Mouse (Mus musculus) intestine, postnatal 0 days (tissue): ENCODE measurements around the gene Zg16. TPM values are rescaled to one million over a fixed set of nuclear protein-coding genes. Genes with fewer than 3 reads are reported as not detected.
A peak's percentile ranks its signal among the peaks of the same experiment; 100 is the strongest.

ENCODE experiments used
- ATAC-seq: fragments of 200-750 bp; cut with Nextera tagmentation; 2 replicates; pipeline ENCODE4 v1.8.0; 2017; ENCODE audit warnings: mild to moderate bottlenecking, moderate TSS enrichment, moderate library complexity
- H3K27ac ChIP-seq: fragments of 300-500 bp; sonication (generic); 2 replicates; pipeline ENCODE4 v1.5.1; 2014; ENCODE audit warnings: mild to moderate bottlenecking, low read depth, low read length, moderate library complexity
- H3K27me3 ChIP-seq: fragments of 300-500 bp; sonication (generic); replicated peaks from 2 replicates; pipeline ENCODE4 v1.6.1; 2014; ENCODE audit warnings: low read length, mixed read lengths; ENCODE audit not compliant: control insufficient read depth, insufficient read depth
- H3K36me3 ChIP-seq: fragments of 300-500 bp; sonication (generic); 2 replicates; pipeline ENCODE4 v1.6.1; 2014; ENCODE audit warnings: mild to moderate bottlenecking, moderate library complexity; ENCODE audit not compliant: control insufficient read depth, insufficient read depth
- H3K4me1 ChIP-seq: fragments of 300-500 bp; sonication (generic); replicated peaks from 2 replicates; pipeline ENCODE4 v1.6.1; 2014; ENCODE audit warnings: antibody characterized with exemption, low read length, mixed read lengths; ENCODE audit not compliant: control insufficient read depth, insufficient read depth
- H3K4me2 ChIP-seq: fragments of 300-500 bp; sonication (generic); replicated peaks from 2 replicates; pipeline ENCODE4 v1.6.1; 2014; ENCODE audit warnings: low read depth, mild to moderate bottlenecking, moderate library complexity
- H3K4me3 ChIP-seq: fragments of 300-500 bp; sonication (generic); 2 replicates; pipeline ENCODE4 v1.5.1; 2014; ENCODE audit warnings: low read depth, low read length
- H3K9ac ChIP-seq: fragments of 300-500 bp; sonication (generic); 2 replicates; pipeline ENCODE4 v1.6.1; 2014; ENCODE audit warnings: mild to moderate bottlenecking, low read depth, low read length
- H3K9me3 ChIP-seq: fragments of 300-500 bp; sonication (generic); 2 replicates; pipeline ENCODE4 v1.6.1; 2016; ENCODE audit warnings: mixed run types; ENCODE audit not compliant: control insufficient read depth
- CTCF ChIP-seq: sonication (generic); IDR thresholded peaks from 2 replicates; pipeline ENCODE4 v1.5.1; 2016; ENCODE audit warnings: low read depth, mild to moderate bottlenecking, control low read depth, antibody characterized with exemption, moderate library complexity
- WGBS: fragments of 180-500 bp; shearing (Covaris S2); extraction: QIAGEN DNeasy Blood & Tissue Kit; methylation state at CpG from one replicate; pipeline ENCODE4 v1.1.7; 2014; 5-methylcytosine and 5-hydroxymethylcytosine counted together
- polyA plus RNA-seq: library from polyadenylated mRNA; unstranded; fragments of >200 nt; fragmentation: Nextera tagmentation; extraction: Ambion mirVana; gene quantifications from 2 replicates; pipeline ENCODE4 v1.2.1, GENCODE M21; 2015

The Zg16 gene
- polyA plus RNA-seq, 1 experiment from 2014 or later = 225 TPM

- 0 out of 2 replicates have a peak, but pooled peaks cover 2% of the 10 kb centered on the region for H3K9me3 ChIP-seq
- H3K27ac ChIP-seq = peak overlapping the region; percentile 35; the same call in 1 of the 2 replicates
- H3K36me3 ChIP-seq = no peaks in the 10 kb centered on the region
- H3K9ac ChIP-seq = no peak overlapping the region
- H3K4me1 ChIP-seq = peaks cover 19% of the 10 kb centered on the region
- WGBS = 23% methylated on average over 21 of the region's 21 CpGs
- H3K4me2 ChIP-seq = peak overlapping the region; percentile 44
- ATAC-seq = peak; percentile 62
- H3K4me3 ChIP-seq = 0 out of 2 replicates have a peak overlapping the region, but pooled peaks have one; percentile 5
- TF ChIP-seq CTCF = no peak
- H3K27me3 ChIP-seq = no peaks in the 10 kb centered on the region
These were observed 34.2 kb upstream of the Zg16 start for GRCm38 (mm10) chr7:127121061-127121910.

GRCm38 (mm10) chr7:127118671-127119445, 31.7 kb upstream of the Zg16 start:
- Histone ChIP-seq H3K9ac (no peak overlapping the region), H3K4me3 (no peak overlapping the region), H3K4me2 (no peak overlapping the region), H3K36me3 (no peaks in the 10 kb centered on the region), H3K9me3 (no peaks in the 10 kb centered on the region), H3K4me1 (peaks cover 19% of the 10 kb centered on the region), H3K27ac (no peak overlapping the region), H3K27me3 (no peaks in the 10 kb centered on the region)
- no peak for TF ChIP-seq CTCF
- no peak for ATAC-seq
- 59% methylated on average over 14 of the region's 14 CpGs for WGBS

DNA sequence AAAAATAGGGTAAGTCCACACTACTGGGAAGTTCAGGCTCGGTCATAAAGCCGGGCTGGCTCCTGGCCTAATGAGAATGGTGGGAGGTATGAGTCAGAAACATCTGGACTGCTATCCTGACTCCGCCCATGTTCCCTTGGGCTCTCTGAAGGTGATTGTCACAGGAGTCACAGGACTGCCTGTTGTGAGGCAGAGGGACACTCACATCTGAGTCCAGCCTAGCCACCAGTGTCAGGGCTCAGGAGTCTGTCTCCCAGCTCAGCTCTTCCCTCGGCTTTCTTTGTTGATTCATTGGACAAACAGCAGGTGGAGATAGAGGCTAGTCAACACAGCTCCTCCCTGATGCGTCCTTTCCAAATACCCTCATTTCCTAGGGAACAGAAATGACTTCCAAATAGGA, 30.8 kb upstream of the Zg16 start:
- TF ChIP-seq CTCF = peak; percentile 66

DNA sequence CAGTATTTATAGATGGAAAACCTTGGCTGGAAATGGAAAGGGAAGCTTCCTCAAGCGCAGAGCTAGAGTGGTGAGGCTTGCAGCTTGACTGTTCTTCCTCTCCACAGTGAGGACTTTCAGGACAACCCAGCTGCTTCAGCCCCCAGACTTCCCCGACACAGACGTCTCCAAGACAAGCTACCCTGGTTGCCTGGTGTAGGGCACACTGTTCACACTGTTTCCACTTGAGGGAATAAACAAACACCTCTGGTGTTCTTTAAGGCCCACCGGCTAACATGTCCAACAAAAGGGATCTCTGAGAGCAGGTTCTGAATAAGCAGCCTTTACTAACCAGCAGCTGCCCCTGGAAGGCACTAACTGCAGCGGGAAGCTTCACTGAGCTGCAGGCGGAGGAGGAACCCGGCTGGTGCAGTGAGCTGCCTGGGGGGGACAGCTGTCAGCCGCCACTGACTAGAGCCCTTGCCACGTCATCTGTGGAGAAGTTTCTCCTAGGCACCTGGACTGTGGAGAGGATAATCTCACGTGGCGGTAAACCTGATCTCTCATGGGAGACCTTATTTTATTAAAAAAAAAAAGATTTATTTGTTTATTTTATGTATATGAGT, 29.3 kb upstream of the Zg16 start:
- Histone ChIP-seq H3K27ac (no peak overlapping the region), H3K4me3 (no peak overlapping the region), H3K4me2 (no peak overlapping the region), H3K27me3 (0 out of 2 replicates have a peak, but pooled peaks cover 4% of the 10 kb centered on the region), H3K9me3 (no peaks in the 10 kb centered on the region), H3K4me1 (peaks cover 14% of the 10 kb centered on the region), H3K36me3 (no peaks in the 10 kb centered on the region), H3K9ac (no peak overlapping the region)
- no peak for ATAC-seq
- WGBS = 65% methylated on average over 11 of the region's 11 CpGs
- no peak for TF ChIP-seq CTCF

More for the DNA sequence above, 30.8 kb upstream of the Zg16 start:
- Histone ChIP-seq H3K27ac (no peak overlapping the region), H3K4me2 (no peak overlapping the region), H3K36me3 (no peaks in the 10 kb centered on the region), H3K27me3 (no peaks in the 10 kb centered on the region), H3K9me3 (no peaks in the 10 kb centered on the region), H3K4me3 (no peak overlapping the region), H3K4me1 (peaks cover 19% of the 10 kb centered on the region), H3K9ac (0 out of 2 replicates have a peak overlapping the region, but pooled peaks have one; percentile 17)
- ATAC-seq = peak; percentile 55
- WGBS = 12% methylated on average over 5 of the region's 5 CpGs

GRCm38 (mm10) chr7:127114920-127115319, 27.8 kb upstream of the Zg16 start:
- H3K36me3 ChIP-seq = no peaks in the 10 kb centered on the region
- no peak overlapping the region for H3K4me2 ChIP-seq
- no peak for ATAC-seq
- TF ChIP-seq CTCF = no peak
- peaks cover 9% of the 10 kb centered on the region for H3K4me1 ChIP-seq
- H3K9me3 ChIP-seq = no peaks in the 10 kb centered on the region
- H3K9ac ChIP-seq = no peak overlapping the region
- WGBS = 77% methylated on average over 11 of the region's 11 CpGs
- H3K27ac ChIP-seq = no peak overlapping the region
- H3K27me3 ChIP-seq = 0 out of 2 replicates have a peak, but pooled peaks cover 4% of the 10 kb centered on the region
- no peak overlapping the region for H3K4me3 ChIP-seq
